Mouse (Mus musculus) lung, embryonic 15.5 days (tissue): ENCODE results near the gene Furin. TPM values are rescaled to one million over a fixed set of nuclear protein-coding genes. Genes with fewer than 3 reads are reported as not detected.

Experiments used
- ATAC-seq: fragments of 200-750 bp; cut with Nextera tagmentation; 2 replicates; pipeline ENCODE4 v1.8.0; 2017; ENCODE audit warnings: moderate number of reproducible peaks, borderline replicate concordance; ENCODE audit not compliant: low FRiP score, low TSS enrichment; ENCODE audit errors: extremely low read depth
- H3K27ac ChIP-seq: fragments of 300-500 bp; sonication (generic); 2 replicates; pipeline ENCODE4 v1.5.1; 2015; ENCODE audit warnings: moderate library complexity, mild to moderate bottlenecking, inconsistent platforms
- H3K27me3 ChIP-seq: fragments of 300-500 bp; sonication (generic); 2 replicates; pipeline ENCODE4 v1.6.1; 2015; ENCODE audit warnings: inconsistent platforms
- H3K36me3 ChIP-seq: fragments of 300-500 bp; sonication (generic); 2 replicates; pipeline ENCODE4 v1.6.1; 2015; ENCODE audit warnings: inconsistent platforms
- H3K4me1 ChIP-seq: fragments of 300-500 bp; sonication (generic); 2 replicates; pipeline ENCODE4 v1.6.1; 2015; ENCODE audit warnings: inconsistent platforms
- H3K4me2 ChIP-seq: fragments of 300-500 bp; sonication (generic); 2 replicates; pipeline ENCODE4 v1.6.1; 2015; ENCODE audit warnings: inconsistent platforms, mild to moderate bottlenecking, moderate library complexity
- H3K4me3 ChIP-seq: fragments of 300-500 bp; sonication (generic); 2 replicates; pipeline ENCODE4 v1.5.1; 2015; ENCODE audit warnings: mild to moderate bottlenecking, inconsistent platforms
- H3K9ac ChIP-seq: fragments of 300-500 bp; sonication (generic); 2 replicates; pipeline ENCODE4 v1.6.1; 2015; ENCODE audit warnings: inconsistent platforms
- H3K9me3 ChIP-seq: fragments of 300-500 bp; sonication (generic); 2 replicates; pipeline ENCODE4 v1.6.1; 2016; ENCODE audit warnings: inconsistent platforms
- WGBS: fragments of 180-500 bp; shearing (Covaris S2); methylation state at CpG from one replicate; pipeline ENCODE4 v1.1.7; 2015; 5-methylcytosine and 5-hydroxymethylcytosine counted together
- polyA plus RNA-seq: library from polyadenylated mRNA; unstranded; fragments of >200 nt; fragmentation: Nextera tagmentation; extraction: Ambion mirVana; gene quantifications from 2 replicates; pipeline ENCODE4 v1.2.1, GENCODE M21; 2015

Gene Furin
- polyA plus RNA-seq, 1 experiment from 2014 or later, result 16.7 TPM

GRCm38 (mm10) chr7:80410380-80410779 is 5.1 kb upstream of the Furin start:
- WGBS, result 79% methylated on average over 9 of the region's 9 CpGs
- no peak overlapping the region for H3K9ac ChIP-seq
- no peak overlapping the region for H3K27ac ChIP-seq
- no peaks in the 10 kb centered on the region for H3K27me3 ChIP-seq
- H3K9me3 ChIP-seq, result no peaks in the 10 kb centered on the region
- no peak overlapping the region for H3K4me2 ChIP-seq
- no peak overlapping the region for H3K4me3 ChIP-seq
- no peak for ATAC-seq
- 0 out of 2 replicates have a peak, but pooled peaks cover 6% of the 10 kb centered on the region for H3K4me1 ChIP-seq
- H3K36me3 ChIP-seq, result no peaks in the 10 kb centered on the region

- ATAC-seq, result no peak
- Histone ChIP-seq H3K4me1 (peaks cover 18% of the 10 kb centered on the region), H3K36me3 (no peaks in the 10 kb centered on the region), H3K27me3 (no peaks in the 10 kb centered on the region), H3K9me3 (no peaks in the 10 kb centered on the region), H3K4me3 (no peak overlapping the region), H3K4me2 (no peak overlapping the region), H3K9ac (no peak overlapping the region), H3K27ac (no peak overlapping the region)
- WGBS, result 61% methylated on average over 9 of the region's 9 CpGs
Observed at GRCm38 (mm10) chr7:80407712-80408111, 2.5 kb upstream of the Furin start.

- no peaks in the 10 kb centered on the region for H3K27me3 ChIP-seq
- H3K9me3 ChIP-seq, result no peaks in the 10 kb centered on the region
- no peak for ATAC-seq
- H3K9ac ChIP-seq, result no peak overlapping the region
- no peaks in the 10 kb centered on the region for H3K36me3 ChIP-seq
- WGBS, result 67% methylated on average over 3 of the region's 3 CpGs
- no peak overlapping the region for H3K27ac ChIP-seq
- no peak overlapping the region for H3K4me2 ChIP-seq
- H3K4me1 ChIP-seq, result peaks cover 25% of the 10 kb centered on the region
- H3K4me3 ChIP-seq, result no peak overlapping the region
Observed at GRCm38 (mm10) chr7:80406186-80406585, 950 bp upstream of the Furin start.

- no peak overlapping the region for H3K4me2 ChIP-seq
- no peak overlapping the region for H3K4me3 ChIP-seq
- H3K4me1 ChIP-seq, result peaks cover 43% of the 10 kb centered on the region
- H3K9me3 ChIP-seq, result no peaks in the 10 kb centered on the region
- no peaks in the 10 kb centered on the region for H3K27me3 ChIP-seq
- peak overlapping the region; percentile 92 for H3K27ac ChIP-seq
- WGBS, result 61% methylated on average over 7 of the region's 7 CpGs
- H3K9ac ChIP-seq, result no peak overlapping the region
- ATAC-seq, result no peak
- H3K36me3 ChIP-seq, result no peaks in the 10 kb centered on the region
Observed at GRCm38 (mm10) chr7:80404101-80404894, 938 bp downstream of the Furin start.

- peaks cover 48% of the 10 kb centered on the region for H3K4me1 ChIP-seq
- WGBS, result 27% methylated on average over 9 of the region's 9 CpGs
Observed at GRCm38 (mm10) chr7:80403551-80403950, 1.7 kb downstream of the Furin start.

GRCm38 (mm10) chr7:80402651-80403321 is 2.5 kb downstream of the Furin start:
- Histone ChIP-seq H3K4me2 (peak overlapping the region; percentile 87), H3K36me3 (peaks cover 3% of the 10 kb centered on the region; the same call in 1 of the 2 replicates), H3K27me3 (no peaks in the 10 kb centered on the region), H3K9ac (peak overlapping the region; percentile 94), H3K27ac (peak overlapping the region; percentile 92), H3K9me3 (no peaks in the 10 kb centered on the region), H3K4me3 (peak overlapping the region; percentile 85), H3K4me1 (peaks cover 48% of the 10 kb centered on the region)
- ATAC-seq, result peak; percentile 69
- under 1% methylated on average over 65 of the region's 92 CpGs for WGBS

More at GRCm38 (mm10) chr7:80403551-80403950, 1.7 kb downstream of the Furin start:
- Histone ChIP-seq H3K36me3 (no peaks in the 10 kb centered on the region), H3K4me2 (peak overlapping the region; percentile 87), H3K9me3 (no peaks in the 10 kb centered on the region), H3K4me3 (peak overlapping the region; percentile 85; the same call in 1 of the 2 replicates), H3K9ac (no peak overlapping the region), H3K27ac (peak overlapping the region; percentile 92), H3K27me3 (no peaks in the 10 kb centered on the region)
- no peak for ATAC-seq

- Histone ChIP-seq H3K9ac (peak overlapping the region; percentile 94), H3K27me3 (no peaks in the 10 kb centered on the region), H3K27ac (peak overlapping the region; percentile 92), H3K36me3 (peaks cover 10% of the 10 kb centered on the region), H3K4me2 (peak overlapping the region; percentile 87), H3K4me1 (peaks cover 48% of the 10 kb centered on the region), H3K4me3 (peak overlapping the region; percentile 85), H3K9me3 (no peaks in the 10 kb centered on the region)
- under 1% methylated on average over 82 of the region's 102 CpGs for WGBS
- ATAC-seq, result peak; percentile 54
Observed at GRCm38 (mm10) chr7:80401860-80402641, 3.2 kb downstream of the Furin start.

GRCm38 (mm10) chr7:80401041-80401859 is 4.0 kb downstream of the Furin start:
- ATAC-seq, result no peak
- WGBS, result 22% methylated on average over 5 of the region's 5 CpGs

GRCm38 (mm10) chr7:80400571-80400970 is 4.7 kb downstream of the Furin start:
- WGBS, result 52% methylated on average over 6 of the region's 6 CpGs
- H3K36me3 ChIP-seq, result peaks cover 22% of the 10 kb centered on the region
- H3K27ac ChIP-seq, result peak overlapping the region; percentile 92; the same call in 1 of the 2 replicates
- no peak overlapping the region for H3K9ac ChIP-seq
- H3K9me3 ChIP-seq, result no peaks in the 10 kb centered on the region
- peak overlapping the region; percentile 87 for H3K4me2 ChIP-seq
- H3K4me3 ChIP-seq, result peak overlapping the region; percentile 85
- H3K27me3 ChIP-seq, result no peaks in the 10 kb centered on the region
- H3K4me1 ChIP-seq, result peaks cover 48% of the 10 kb centered on the region
- ATAC-seq, result no peak

More at GRCm38 (mm10) chr7:80401041-80401859, 4.0 kb downstream of the Furin start:
- peak overlapping the region; percentile 92 for H3K27ac ChIP-seq
- peak overlapping the region; percentile 87 for H3K4me2 ChIP-seq
- H3K36me3 ChIP-seq, result peaks cover 17% of the 10 kb centered on the region
- no peaks in the 10 kb centered on the region for H3K9me3 ChIP-seq
- H3K4me3 ChIP-seq, result peak overlapping the region; percentile 85
- H3K27me3 ChIP-seq, result no peaks in the 10 kb centered on the region
- peaks cover 48% of the 10 kb centered on the region for H3K4me1 ChIP-seq
- peak overlapping the region; percentile 94 for H3K9ac ChIP-seq

GRCm38 (mm10) chr7:80400099-80400498 is 5.1 kb downstream of the Furin start:
- Histone ChIP-seq H3K27me3 (no peaks in the 10 kb centered on the region), H3K4me2 (peak overlapping the region; percentile 87; the same call in 1 of the 2 replicates), H3K9ac (no peak overlapping the region), H3K4me3 (no peak overlapping the region), H3K4me1 (peaks cover 48% of the 10 kb centered on the region), H3K36me3 (peaks cover 27% of the 10 kb centered on the region), H3K27ac (0 out of 2 replicates have a peak overlapping the region, but pooled peaks have one; percentile 2), H3K9me3 (no peaks in the 10 kb centered on the region)
- WGBS, result 48% methylated on average over 5 of the region's 5 CpGs
- ATAC-seq, result no peak
